Mouse (Mus musculus): ENCODE data around the gene Myl7.

- TF ChIP-seq CTCF (IDR thresholded peaks at IDR 0.05; ENCODE audit: low read depth, low read length) = no peak
- no peak for TF ChIP-seq EP300 (IDR thresholded peaks at IDR 0.05; ENCODE audit: insufficient read depth, low read depth, low read length)
Measured at GRCm38 (mm10) chr11:5902390-5902789, 3.8 kb upstream of the Myl7 start.
